Mouse (Mus musculus) bone marrow, adult 2 months (tissue): ENCODE data around the gene Cdkn2d.

Source experiments
- CTCF ChIP-seq: fragments of 200-500 bp; IDR thresholded peaks from 2 replicates; pipeline ENCODE4 v1.5.1; 2011; ENCODE audit warnings: low read length, control low read depth; ENCODE audit not compliant: control insufficient read depth, insufficient read depth
- POLR2A ChIP-seq: fragments of 200-500 bp; IDR thresholded peaks from 2 replicates; pipeline ENCODE4 v1.6.1; 2011; ENCODE audit warnings: low read depth, mild to moderate bottlenecking, control low read depth, low read length, borderline replicate concordance; ENCODE audit not compliant: control insufficient read depth

DNA sequence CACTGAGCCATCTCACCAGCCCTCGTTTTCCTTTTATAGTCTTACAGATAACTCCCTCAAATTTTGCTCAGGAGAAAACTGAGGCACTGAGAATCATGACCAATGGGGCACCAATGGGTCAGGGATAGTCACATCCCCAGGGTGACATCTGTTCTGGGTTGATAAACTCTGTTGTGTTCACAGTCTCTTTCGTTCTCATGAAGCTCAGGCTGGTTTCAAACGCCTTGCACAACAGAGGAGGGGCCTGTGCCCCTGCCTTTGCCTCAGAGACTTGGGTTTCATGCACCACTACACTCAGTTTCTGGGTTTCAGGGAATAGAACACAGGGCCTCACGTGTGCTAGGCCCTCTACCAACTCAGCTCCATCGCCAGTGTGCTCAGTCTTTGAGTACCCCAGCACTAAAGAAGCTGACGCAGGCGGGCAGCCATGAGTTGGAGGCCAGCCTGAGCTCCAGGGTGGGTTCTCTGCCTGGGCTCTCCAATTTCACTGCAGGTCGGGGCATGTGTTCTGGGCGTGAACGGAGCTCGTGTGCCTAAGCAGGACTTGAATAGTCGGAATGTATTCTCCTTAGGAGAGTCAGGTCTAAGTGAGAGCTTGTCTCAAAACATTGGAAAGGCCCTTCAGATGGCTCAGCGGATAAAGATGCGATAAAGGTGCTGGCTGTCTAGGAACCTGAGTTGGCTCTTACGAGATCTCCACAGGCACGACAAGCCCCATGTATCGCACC is 26.8 kb downstream of the Cdkn2d start:
- TF ChIP-seq CTCF: no peak
- no peak for TF ChIP-seq POLR2A
